Mouse (Mus musculus): Measurements from ENCODE around the gene Akap13.
"Not testable (repeated sequence)": the region's sequence is repeated elsewhere in the genome, so short reads cannot be mapped to it uniquely, and the experiment has no call there.

The Akap13 gene

DNA sequence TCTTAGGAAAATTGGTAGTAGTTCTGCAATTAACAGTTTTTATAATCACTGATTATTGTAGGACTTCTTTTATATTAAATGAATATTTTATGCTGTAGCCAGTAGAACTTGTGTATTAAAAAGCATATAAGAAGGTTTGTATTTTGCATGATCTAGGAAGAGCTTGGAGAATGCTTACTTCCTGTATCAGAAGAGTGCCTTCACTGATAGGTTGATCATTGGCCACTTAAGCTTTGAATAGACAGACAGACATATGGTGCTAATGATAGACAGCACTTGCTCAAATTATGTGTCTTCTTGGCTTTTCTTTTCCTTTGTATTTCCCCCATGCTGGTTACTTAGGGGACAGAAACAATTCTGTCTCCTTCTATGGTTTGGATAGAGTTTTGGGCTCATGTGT lies 139.9 kb downstream of the Akap13 start:
- in situ Hi-C loops (cut with MboI): no loop called here

DNA sequence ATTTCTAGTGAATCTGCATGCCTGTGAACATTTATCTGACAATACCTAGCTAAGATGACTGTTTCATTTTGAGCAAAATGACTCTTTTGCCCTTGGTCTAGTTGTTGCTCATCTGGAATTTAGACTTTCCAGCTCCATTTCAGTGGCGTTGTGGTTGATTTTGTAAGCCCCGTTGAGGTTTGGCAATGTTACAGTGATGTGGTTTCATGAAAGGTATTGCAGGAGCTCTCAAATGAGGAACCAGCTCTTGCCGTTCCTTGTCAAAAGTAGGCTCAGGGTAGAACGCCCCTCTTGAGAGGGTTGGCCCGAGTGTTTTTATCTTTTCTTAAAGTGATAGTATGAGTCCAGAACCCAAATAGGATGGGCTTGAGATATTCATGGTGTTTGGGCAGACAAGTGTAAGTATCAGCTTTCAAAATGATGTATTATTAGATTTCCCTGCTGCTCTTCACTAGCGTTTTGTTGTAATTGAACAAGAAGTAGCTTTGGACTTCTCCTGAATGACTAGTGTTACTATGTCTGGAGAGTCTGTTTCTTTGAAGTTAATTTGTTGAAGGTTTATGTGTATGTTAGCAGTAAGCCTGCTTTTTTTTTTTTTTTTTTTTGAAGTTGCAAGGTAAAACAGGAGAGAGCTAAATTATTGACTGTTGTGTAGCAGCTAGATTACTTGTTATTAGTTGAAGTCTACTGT lies 140.9 kb downstream of the Akap13 start:
- in situ Hi-C loops (cut with MboI): no loop called here

DNA sequence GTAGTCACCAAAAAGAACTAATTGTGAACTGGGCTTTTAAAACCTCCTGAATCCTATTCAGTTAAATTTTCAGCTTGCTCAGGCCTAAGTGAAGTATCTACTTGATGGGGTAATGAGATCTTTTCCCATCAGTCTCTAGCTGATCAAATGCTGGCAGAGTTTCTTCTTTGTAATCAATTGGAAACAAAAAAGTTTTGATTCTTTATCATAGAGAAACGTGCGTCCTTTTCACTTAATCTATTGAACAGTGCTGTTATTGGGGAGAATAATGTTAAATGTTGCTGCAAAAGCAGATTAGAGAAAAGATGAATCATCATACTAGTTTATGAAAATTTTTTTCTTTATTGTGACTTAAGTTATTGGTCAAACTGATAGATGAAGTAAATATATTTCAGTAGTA lies 142.5 kb downstream of the Akap13 start:
- in situ Hi-C loops (cut with MboI): no loop called here

DNA sequence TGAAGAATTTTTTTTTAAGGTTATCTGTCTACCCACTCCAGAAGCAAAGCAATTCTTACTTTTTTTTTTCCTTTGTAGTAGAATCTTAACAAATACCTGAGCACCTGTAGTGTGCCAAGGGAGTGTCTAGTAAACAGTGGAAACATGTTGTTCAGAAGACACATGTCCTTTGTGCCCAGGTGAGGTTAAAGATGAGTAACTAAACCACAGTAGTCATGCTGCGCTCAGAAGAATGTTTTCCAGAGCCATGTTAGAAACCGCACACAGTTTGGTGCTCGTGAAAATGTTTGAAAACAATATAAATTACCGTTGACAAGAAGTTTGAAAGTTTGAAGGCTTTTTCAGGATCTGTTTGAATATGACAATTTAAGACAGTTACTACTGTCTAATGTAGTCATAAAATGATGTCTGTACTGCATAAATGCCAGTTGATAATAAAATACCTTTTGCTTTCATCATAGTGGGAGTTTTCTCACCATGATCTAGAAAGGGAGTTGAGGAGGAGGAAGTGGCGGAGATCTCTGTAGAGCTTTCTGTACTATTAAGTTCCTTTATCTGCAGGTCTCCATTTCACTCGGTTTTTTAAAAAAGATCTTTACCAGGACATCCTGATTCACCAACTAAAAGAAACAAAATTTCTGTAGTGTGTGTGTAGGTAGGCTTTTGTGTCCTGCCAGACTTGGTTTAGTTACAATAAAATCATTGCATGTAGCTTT lies 145.2 kb downstream of the Akap13 start:
- in situ Hi-C loops (cut with MboI): no loop called here

DNA sequence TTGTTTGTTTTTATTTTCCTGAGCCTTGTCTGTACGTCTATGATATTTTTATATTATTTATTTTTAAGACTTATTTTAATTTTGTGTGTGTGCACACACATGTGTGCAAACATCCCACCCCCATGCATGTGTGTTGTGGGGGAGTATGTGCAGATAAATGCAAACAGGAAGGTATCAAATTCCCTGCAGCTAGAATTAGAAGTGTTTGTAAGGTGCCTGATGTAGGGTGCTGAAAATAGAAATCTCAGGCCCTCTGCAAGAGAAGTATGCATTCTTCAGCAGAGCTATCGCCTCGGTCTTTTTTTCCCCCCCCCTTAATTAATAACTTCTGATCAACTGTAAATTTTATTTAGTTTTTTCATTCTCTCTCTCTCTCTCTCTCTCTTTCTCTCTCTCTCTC lies 151.9 kb downstream of the Akap13 start:
- in situ Hi-C loops (cut with MboI): no loop called here

DNA sequence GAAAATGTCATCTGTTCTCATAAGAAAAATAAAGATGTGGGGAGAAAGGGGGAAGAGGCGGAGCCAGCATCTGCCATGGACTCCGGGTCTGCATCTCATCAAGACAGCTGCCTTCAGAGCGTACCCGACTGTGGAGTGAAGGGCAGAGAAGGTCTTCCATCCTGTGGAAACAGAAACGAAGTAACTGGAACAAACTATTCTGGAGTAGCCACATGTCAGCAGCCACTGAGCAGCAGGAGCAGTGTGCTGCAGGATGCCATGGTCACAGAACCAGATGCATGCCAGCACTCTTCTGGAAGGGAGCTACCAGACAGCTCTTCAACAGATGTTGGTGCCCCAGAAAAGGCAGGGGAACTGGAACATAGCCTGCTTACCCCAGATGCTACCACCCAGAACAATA lies 153.4 kb downstream of the Akap13 start:
- in situ Hi-C loops (cut with MboI): no loop called here

DNA sequence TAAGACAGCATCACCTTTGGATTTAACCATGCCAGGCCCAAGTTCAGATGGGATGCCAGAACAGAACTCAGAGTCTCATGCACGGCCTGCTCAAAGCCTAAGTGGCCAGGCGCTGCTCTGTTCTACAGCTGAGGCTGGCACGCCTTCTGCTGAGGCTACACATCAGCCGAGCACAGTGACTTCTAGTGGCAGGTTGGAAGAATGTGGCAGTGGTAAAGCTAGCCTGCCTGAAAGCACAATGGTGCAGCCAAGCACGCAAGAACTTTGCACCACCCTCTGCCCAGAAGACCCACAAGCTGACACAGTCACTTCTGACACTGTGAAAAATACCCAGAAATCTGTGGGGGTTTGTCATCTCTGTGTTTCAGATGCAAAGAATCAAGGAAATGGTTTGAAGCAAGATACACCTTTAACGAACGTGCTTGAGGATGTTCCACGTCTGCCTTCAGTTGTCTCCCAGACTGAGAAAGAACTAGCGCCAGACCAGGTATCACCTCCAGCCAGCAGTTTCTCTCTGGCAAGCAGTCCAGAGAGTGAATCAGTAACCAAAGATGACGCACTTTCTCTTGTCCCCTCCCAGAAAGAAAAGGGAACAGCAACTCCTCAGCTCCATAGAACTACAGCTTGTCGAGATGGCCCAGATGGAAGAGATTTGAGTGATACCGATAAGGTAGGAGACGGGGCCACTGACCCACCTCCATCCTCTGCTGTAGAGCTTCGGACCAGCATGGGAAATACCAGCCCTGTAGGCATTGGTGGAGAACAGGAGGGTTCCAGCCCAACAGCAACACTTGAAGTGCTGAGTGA lies 154.3 kb downstream of the Akap13 start:
- in situ Hi-C loops (cut with MboI): no loop called here

DNA sequence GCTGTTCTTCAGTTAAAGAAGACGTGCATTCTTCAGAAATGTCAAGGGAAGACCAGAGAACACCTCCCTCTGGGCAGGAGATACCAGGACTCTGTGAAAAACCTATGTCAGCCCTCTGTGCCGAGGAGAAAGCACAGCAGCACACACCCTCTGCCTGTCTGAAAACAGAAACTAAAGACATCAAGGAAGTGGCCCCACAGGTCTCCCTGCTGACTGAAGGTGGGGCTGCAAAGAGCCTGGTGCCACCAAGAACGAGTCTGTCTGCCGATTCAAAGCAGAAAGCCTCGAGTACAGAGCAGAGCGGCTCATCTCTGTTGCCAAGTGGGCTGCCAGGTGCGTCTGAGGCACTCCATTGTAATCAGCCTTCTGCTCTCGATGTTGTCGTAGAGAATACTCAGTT lies 155.1 kb downstream of the Akap13 start:
- in situ Hi-C loops (cut with MboI): no loop called here

DNA sequence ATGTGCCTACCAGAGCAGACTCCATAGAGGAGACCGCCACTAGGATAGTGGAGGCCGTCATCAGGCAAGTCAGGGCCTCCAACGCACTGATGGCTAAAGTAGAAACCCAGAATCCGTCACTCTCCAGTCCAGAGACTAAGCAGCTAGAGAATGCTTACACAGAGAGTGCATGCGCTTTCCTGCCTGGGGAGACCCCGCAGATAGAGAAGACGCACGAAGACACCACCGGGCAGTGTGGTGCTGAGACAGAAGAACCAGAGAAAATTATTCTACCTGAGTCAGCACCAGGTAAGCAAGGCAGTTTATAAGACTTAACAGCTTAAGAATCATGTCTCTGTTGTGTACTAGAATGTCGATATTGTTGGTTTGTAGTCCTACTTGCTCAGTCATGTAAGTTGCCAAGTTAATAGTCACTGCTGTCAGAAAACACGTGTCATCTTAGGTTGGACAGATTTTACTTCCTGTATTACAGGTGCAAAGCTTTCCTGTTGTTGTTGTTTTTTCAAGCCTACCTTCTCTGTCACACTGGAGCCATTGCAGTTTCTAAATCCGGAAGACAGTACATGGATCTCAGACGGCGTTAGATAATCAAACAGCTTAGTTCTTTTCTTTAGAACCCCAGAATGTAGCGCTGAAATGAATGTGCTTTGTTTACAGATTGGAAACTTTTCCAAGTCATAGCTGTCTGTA lies 156.1 kb downstream of the Akap13 start:
- in situ Hi-C loops (cut with MboI): no loop called here

DNA sequence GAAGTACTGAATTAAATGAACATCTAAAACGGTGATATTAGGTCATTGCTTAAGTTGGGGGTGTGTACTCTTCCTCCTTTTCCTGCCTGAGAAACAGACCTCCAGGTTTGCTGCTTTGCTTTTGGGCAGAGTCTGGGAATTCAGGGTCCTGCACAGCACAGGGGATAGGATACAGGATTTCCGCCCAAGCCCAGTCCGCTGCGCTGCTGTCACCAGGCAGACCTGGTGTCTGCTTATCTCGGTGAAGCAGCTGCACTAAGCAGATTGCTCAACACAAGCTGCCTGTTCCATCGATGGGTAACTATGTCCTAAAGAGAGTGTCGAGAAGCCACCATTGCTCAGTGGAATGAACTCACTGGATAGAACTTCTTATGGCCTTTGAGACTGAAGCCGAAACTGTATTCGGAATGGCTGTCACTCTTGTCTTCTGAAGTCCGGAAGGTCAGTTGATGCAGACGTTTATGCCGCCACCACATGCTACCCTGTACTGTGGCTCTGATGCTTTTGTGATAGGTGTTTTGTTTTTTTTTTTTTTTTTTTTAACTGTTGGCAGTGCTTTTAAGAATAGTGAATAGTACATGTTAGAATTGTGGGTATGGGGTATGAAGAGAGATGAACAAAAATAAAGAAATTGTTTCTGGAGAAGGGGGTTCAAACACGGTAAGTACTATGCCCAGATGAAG lies 156.8 kb downstream of the Akap13 start:
- in situ Hi-C loops (cut with MboI): no loop called here

DNA sequence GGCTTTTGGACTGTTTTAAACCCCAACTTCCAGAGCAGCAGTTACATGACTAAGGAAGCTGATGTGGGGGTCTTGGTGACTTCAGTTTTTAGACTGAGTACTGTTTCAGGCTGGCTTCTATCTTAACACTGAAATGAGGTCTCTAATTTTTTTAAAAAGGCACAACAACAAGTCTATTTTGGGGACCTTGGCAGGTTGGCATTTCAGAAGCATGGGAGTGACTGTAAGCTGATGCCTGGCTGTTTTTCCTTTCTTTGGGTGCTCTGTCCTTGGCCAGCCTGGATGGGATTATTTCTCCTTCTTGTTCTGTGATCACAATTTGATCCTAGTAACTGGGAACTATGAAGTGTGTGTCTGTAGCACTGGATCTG lies 157.3 kb downstream of the Akap13 start:
- in situ Hi-C loops (cut with MboI): no loop called here

DNA sequence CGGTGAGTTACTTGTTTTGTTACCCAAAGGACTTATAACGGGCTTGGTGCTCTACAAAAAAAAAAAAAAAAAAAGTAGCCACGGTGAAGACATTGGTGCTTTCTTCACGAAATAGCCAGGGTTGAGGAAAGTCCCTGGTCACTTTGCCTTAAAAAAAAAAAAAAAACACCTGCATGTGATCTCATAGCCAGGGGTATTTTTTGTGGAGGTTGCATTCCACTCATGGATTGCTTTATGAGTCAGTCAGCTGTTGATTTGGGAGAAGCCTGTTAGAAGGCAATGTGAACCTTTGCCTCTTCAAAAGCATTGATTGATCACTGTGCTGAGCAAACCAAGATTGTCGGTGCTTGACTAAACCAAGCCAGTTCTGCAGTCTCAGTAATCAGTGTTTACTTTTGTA lies 157.9 kb downstream of the Akap13 start:
- in situ Hi-C loops (cut with MboI): no loop called here

DNA sequence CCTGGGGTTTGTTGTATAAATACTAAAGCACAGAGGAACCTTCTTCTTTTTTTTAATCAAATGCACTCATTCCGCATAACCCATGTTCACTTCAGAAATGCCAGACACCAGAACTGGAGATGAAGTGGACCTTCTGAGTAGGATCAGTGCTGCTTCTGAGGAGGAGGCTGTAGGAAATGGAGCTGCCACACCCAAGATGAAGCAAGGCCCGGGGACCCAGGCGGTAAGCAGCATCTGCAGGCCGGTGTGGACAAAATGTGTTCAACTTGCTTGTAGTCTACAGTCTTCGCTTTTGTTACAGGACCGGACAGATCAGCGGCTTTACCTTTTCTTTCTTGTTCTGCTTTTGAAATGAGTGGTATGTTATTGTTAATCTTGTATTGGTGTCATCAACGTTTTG lies 159.5 kb downstream of the Akap13 start:
- in situ Hi-C loops (cut with MboI): no loop called here

DNA sequence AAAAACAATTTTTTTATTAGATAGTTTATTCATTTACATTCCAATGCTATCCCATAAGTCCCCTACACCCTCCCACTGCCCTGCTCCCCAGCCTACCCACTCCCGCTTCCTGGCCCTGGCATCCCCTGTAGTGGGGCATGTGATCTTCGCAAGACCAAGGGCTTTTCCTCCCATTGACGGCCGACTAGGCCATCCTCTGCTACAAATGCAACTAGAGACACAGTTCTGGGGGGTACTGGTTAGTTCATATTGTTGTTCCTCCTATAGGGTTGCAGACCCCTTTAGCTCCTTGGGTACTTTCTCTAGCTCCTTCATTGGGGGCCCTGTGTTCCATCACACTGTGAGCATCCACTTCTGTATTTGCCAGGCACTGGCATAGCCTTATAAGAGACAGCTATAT lies 161.9 kb downstream of the Akap13 start:
- in situ Hi-C loops (cut with MboI): not testable (repeated sequence)

DNA sequence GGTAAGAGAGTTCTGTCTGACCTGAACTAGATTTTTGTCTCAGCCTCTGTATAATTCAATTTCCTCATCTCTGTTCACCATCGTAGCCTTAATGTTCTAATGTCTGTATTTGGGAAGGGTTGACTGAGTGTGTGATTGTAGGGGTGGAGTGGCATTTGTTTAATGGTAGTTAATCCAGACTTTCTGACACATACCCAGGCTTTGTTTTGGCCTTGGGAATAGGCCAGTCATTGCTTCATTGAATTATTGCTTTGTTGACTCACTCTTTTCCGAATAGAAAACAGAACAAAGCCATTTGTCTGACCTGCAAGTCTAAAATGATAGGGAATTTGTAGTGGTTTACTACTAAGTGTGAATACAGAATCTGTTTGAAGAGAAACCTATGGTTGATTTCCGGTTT lies 163.4 kb downstream of the Akap13 start:
- in situ Hi-C loops (cut with MboI): no loop called here

DNA sequence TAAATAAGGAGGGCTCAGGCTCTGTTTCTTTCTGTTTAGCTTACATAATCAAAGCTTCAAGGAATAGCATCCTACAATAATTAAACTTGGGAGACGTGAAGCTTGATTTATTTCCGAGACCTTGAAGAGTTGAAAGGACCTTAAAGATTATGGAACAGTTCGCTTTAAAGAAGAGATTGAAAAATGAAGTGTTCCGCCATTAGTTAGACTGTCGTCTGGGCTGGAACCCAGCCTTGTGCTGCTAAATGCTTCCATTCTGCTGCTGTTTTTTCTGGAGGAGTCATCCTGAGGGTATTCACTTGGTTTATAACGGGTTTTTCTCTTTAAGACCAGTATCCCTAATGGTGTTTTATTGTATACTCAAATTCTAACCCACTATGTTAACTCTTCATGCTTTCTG lies 164.5 kb downstream of the Akap13 start:
- in situ Hi-C loops (cut with MboI): no loop called here

DNA sequence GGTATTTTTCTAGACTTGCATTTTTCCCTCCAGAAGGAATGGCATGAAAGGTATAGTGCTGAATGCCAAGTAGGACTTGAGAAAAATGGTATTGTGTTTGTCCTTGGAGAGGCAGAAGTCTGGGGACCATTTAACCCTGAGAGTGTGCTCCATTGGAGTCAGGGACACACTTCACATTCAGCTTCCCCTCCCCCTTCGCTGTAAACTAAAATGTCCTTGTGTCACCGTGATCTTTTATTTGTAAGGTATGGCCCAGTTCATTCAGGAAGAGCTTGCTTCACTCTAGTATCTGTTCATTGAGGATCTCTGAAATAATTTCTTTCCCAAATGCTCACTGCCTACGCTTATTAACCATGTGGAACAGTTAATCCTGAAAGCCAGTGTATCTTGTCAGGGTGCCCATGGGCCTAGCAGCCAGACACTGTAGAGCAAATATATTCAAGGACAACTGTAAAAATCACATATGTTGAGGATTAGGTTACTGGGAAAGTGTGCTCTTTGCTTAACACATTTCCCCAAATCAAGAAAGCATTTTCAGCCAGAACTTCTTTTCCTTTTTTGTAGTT lies 165.1 kb downstream of the Akap13 start:
- in situ Hi-C loops (cut with MboI): no loop called here

DNA sequence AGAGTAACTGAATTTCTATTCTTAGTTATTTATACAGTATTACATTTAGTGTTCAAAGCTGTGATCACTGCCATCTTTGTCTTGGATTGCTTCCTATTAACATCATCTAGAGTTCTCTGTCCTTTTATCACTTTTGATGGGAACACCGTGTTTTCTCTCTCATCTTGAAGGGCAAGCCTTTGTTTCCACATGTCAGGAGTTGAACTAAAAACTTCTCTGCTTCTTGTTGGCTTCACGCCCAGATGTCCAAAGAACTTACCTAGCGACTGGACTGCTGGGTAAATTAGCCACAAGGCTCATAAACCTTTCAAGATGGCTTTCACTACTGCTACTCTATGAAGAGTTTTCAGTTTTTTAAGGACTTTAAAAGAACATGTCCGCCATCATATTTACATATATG lies 165.6 kb downstream of the Akap13 start:
- in situ Hi-C loops (cut with MboI): no loop called here

DNA sequence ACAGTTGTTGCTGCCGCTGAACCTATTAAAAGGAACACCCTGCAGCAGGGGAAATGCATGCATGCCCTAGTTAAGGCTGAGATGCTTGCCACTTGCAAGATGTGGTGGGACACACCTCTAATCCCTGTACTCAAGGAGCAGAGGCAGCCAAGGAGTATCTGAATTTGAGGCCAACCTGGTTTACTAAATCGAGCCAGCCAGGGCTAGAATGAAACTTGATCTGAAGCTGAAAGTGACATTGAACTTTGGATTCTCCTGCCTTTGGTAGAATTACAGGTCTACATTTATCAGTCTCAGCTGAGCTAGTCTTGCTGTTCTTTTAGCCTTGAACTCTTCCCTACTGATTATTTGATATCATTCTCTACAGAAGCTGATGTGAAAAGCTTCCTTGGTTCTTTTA lies 172.5 kb downstream of the Akap13 start:
- in situ Hi-C loops (cut with MboI): loop anchor here (25.0 kb wide), 1 partner anchor 491 kb away; no protein-coding TSS in a partner anchor

DNA sequence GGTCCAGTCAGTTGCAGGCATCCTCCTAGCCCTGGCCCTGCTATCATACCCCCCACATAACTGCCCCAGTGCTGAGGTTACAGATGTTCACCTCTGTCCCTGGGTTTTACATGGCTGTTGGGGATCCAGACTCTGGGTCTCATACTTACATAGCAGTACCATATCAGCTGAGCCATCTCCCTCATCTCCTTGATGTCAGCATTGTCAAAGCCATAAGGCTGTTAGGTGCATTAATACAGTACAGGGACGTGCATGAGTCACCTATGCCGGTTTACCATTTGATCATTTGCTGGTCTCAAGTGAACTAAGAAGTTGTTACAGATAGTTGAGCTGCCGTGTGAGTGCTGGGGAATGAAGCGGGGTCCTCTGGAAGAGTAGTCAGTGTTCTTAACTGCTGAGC lies 174.3 kb downstream of the Akap13 start:
- in situ Hi-C loops (cut with MboI): loop anchor here (25.0 kb wide), 1 partner anchor 492 kb away; no protein-coding TSS in a partner anchor

DNA sequence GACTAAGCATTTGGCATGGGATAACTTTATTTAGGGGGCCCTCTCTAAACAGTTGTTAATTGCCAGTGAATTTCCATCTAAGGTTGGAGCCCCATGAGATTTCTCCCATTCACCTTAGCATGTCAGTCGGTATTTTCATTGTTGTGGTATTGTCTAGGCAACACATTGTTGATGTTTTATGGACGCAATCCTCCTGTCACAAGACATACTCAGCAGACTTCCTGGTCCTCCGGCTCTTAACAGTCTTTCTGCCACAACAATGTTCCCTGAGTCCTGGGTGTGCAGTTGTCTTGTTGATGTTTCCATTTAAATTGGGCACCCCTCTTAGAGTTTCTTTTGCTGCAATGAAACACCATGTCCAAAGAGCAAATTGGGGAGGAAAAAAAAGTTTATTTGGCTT lies 177.6 kb downstream of the Akap13 start:
- in situ Hi-C loops (cut with MboI): loop anchor here (25.0 kb wide), 1 partner anchor 496 kb away; no protein-coding TSS in a partner anchor
